Mouse (Mus musculus): ENCODE data around the gene Gm9970.

Gene Gm9970

DNA sequence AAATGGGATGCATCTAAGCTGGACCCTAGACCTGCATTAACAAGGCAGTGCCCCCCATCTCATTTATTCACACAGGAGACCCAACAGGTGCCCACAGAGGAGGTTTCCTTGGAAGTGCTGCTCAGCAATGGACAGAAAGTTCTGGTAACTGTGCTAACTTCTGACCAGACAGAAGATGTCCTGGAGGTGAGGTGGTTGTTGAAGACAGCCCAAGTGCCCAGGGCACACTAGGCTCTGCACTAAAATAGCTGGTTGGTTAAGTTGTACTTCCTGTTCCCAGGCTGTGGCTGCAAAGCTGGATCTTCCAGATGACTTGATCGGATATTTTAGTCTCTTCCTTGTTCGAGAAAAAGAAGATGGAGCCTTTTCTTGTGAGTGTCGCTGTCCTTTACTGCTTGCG is 45.4 kb downstream of the Gm9970 start:
- DNase-seq (ENCODE audit: low spot score in 2 of 2) = no peak

- no peak for DNase-seq (ENCODE audit: low spot score in 2 of 2)
Observed at GRCm38 (mm10) chr5:31194486-31195485, 46.2 kb downstream of the Gm9970 start.

GRCm38 (mm10) chr5:31193631-31194281 is 47.3 kb downstream of the Gm9970 start:
- no peak for DNase-seq (ENCODE audit: low spot score in 2 of 2)

GRCm38 (mm10) chr5:31192939-31193630 is 47.9 kb downstream of the Gm9970 start, which contains the start of the genes Snx17 and Eif2b4:
Snx17 (plus strand) TSS chr5:31193227.
Eif2b4 (minus strand) TSS chr5:31193430.
- DNase-seq (ENCODE audit: low spot score in 2 of 2) = peak; percentile 98 to 99

- DNase-seq (ENCODE audit: low spot score in 2 of 2) = no peak
Observed at GRCm38 (mm10) chr5:31192045-31192938, 48.7 kb downstream of the Gm9970 start.

Measured in frontal cortex, postnatal 14 days (tissue).